Mouse (Mus musculus) midbrain, embryonic 11.5 days (tissue): ENCODE measurements around the gene Gpr37. TPM values are rescaled to one million over a fixed set of nuclear protein-coding genes. Genes with fewer than 3 reads are reported as not detected.

Source experiments
- ATAC-seq: fragments of 200-750 bp; cut with Nextera tagmentation; 2 replicates; pipeline ENCODE4 v1.8.0; 2017; ENCODE audit warnings: moderate TSS enrichment, moderate library complexity; ENCODE audit not compliant: low FRiP score
- DNase-seq: peaks from one replicate; pipeline ENCODE4 v3.0.0; 2015; ENCODE audit warnings: low spot score; ENCODE audit errors: missing footprints
- H3K27ac ChIP-seq: fragments of 300-500 bp; sonication (generic); 2 replicates; pipeline ENCODE4 v1.5.1; 2014; ENCODE audit warnings: low read depth, low read length
- H3K27me3 ChIP-seq: fragments of 300-500 bp; sonication (generic); 2 replicates; pipeline ENCODE4 v1.6.1; 2014; ENCODE audit warnings: mild to moderate bottlenecking, low read length, moderate library complexity, mixed read lengths; ENCODE audit not compliant: control insufficient read depth, insufficient read depth
- H3K36me3 ChIP-seq: fragments of 300-500 bp; sonication (generic); 2 replicates; pipeline ENCODE4 v1.6.1; 2014; ENCODE audit warnings: mild to moderate bottlenecking, low read length, moderate library complexity, mixed read lengths; ENCODE audit not compliant: control insufficient read depth, insufficient read depth
- H3K4me1 ChIP-seq: fragments of 300-500 bp; sonication (generic); 2 replicates; pipeline ENCODE4 v1.6.1; 2014; ENCODE audit warnings: low read length; ENCODE audit not compliant: control insufficient read depth, insufficient read depth
- H3K4me2 ChIP-seq: fragments of 300-500 bp; sonication (generic); 2 replicates; pipeline ENCODE4 v1.6.1; 2014; ENCODE audit warnings: mild to moderate bottlenecking, moderate library complexity
- H3K4me3 ChIP-seq: fragments of 300-500 bp; sonication (generic); 2 replicates; pipeline ENCODE4 v1.5.1; 2014; ENCODE audit warnings: low read depth, low read length
- H3K9ac ChIP-seq: fragments of 300-500 bp; sonication (generic); 2 replicates; pipeline ENCODE4 v1.6.1; 2014; ENCODE audit warnings: low read length
- H3K9me3 ChIP-seq: fragments of 300-500 bp; sonication (generic); 2 replicates; pipeline ENCODE4 v1.6.1; 2016; ENCODE audit warnings: low read length; ENCODE audit not compliant: control insufficient read depth
- WGBS: fragments of 180-500 bp; shearing (Covaris S2); extraction: QIAGEN DNeasy Blood & Tissue Kit; methylation state at CpG from one replicate; pipeline ENCODE4 v1.1.7; 2014; 5-methylcytosine and 5-hydroxymethylcytosine counted together
- polyA plus RNA-seq: library from polyadenylated mRNA; unstranded; fragments of >200 nt; fragmentation: Nextera tagmentation; extraction: Ambion mirVana; gene quantifications from 2 replicates; pipeline ENCODE4 v1.2.1, GENCODE M21; 2014

Gpr37 gene
- 0.52 and 0.82 TPM in 2 replicates for polyA plus RNA-seq

DNA sequence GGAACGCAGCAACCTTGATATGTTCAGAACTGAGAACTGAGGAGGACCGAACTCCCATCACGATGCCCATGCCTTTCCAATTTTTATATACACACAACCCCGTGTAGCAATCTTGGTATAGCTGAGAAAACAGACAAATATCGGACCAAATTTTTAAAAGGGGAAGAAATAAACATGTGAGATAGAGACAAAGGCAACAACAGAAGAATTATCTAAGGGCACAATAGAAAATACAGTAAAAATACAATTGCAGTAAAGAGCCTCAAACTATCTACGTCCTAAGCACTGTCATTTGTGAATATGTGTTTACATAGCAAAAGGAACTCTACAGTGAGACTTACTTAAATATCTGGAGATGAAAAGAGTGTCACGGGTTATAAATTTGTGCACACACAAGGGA lies at the start of gene Gpr37:
Gene Gpr37 (minus strand): TSS at position 101 of the 400 bp plus-strand sequence.
- peak within 1 kb of the TSS; percentile 36; the same call in 1 of the 2 replicates for H3K27ac ChIP-seq
- ATAC-seq = no peak

GRCm38 (mm10) chr6:25736533-25736932 lies 46.0 kb upstream of the Gpr37 start:
- no peaks in the 10 kb centered on the region for H3K27me3 ChIP-seq
- H3K36me3 ChIP-seq = no peaks in the 10 kb centered on the region
- H3K4me2 ChIP-seq = no peak overlapping the region
- H3K9ac ChIP-seq = no peak overlapping the region
- no peaks in the 10 kb centered on the region for H3K4me1 ChIP-seq
- no peak for ATAC-seq
- no peak overlapping the region for H3K4me3 ChIP-seq
- H3K9me3 ChIP-seq = no peaks in the 10 kb centered on the region
- DNase-seq = no peak
- no peak overlapping the region for H3K27ac ChIP-seq

More for the DNA sequence above, at the start of gene Gpr37:
- Histone ChIP-seq H3K27me3 (peaks cover 12% of the 10 kb centered on the region), H3K36me3 (no peaks in the 10 kb centered on the region), H3K4me2 (peak within 1 kb of the TSS; percentile 75), H3K9me3 (no peaks in the 10 kb centered on the region), H3K4me1 (peaks cover 7% of the 10 kb centered on the region), H3K9ac (peak within 1 kb of the TSS; percentile 70), H3K4me3 (peak within 1 kb of the TSS; percentile 53)
- no peak for DNase-seq
- WGBS = 39% methylated on average over 7 of the region's 7 CpGs

- no peak overlapping the region for H3K9ac ChIP-seq
- H3K4me3 ChIP-seq = no peak overlapping the region
- 84% methylated on average over 1 of the region's 1 CpGs for WGBS
- no peaks in the 10 kb centered on the region for H3K27me3 ChIP-seq
- H3K27ac ChIP-seq = no peak overlapping the region
- H3K36me3 ChIP-seq = no peaks in the 10 kb centered on the region
- H3K9me3 ChIP-seq = no peaks in the 10 kb centered on the region
- no peaks in the 10 kb centered on the region for H3K4me1 ChIP-seq
- H3K4me2 ChIP-seq = no peak overlapping the region
- ATAC-seq (no peak), DNase-seq (no peak)
Observed at GRCm38 (mm10) chr6:25726560-25726959, 36.0 kb upstream of the Gpr37 start.

GRCm38 (mm10) chr6:25710601-25711000 lies 20.1 kb upstream of the Gpr37 start:
- H3K9ac ChIP-seq = no peak overlapping the region
- no peaks in the 10 kb centered on the region for H3K36me3 ChIP-seq
- ATAC-seq (no peak), DNase-seq (no peak)
- H3K27ac ChIP-seq = no peak overlapping the region
- no peaks in the 10 kb centered on the region for H3K4me1 ChIP-seq
- H3K4me3 ChIP-seq = no peak overlapping the region
- no peak overlapping the region for H3K4me2 ChIP-seq
- no peaks in the 10 kb centered on the region for H3K9me3 ChIP-seq
- H3K27me3 ChIP-seq = no peaks in the 10 kb centered on the region
- WGBS = 44% methylated on average over 2 of the region's 2 CpGs

- H3K9me3 ChIP-seq = no peaks in the 10 kb centered on the region
- no peak overlapping the region for H3K27ac ChIP-seq
- peak; percentile 86 for DNase-seq
- no peak overlapping the region for H3K4me3 ChIP-seq
- H3K9ac ChIP-seq = no peak overlapping the region
- no peak overlapping the region for H3K4me2 ChIP-seq
- WGBS = 57% methylated on average over 6 of the region's 6 CpGs
- H3K4me1 ChIP-seq = no peaks in the 10 kb centered on the region
- ATAC-seq = peak; percentile 42; the same call in 1 of the 2 replicates
- H3K36me3 ChIP-seq = no peaks in the 10 kb centered on the region
- H3K27me3 ChIP-seq = no peaks in the 10 kb centered on the region
Observed at GRCm38 (mm10) chr6:25709250-25709895, 18.8 kb upstream of the Gpr37 start.

DNA sequence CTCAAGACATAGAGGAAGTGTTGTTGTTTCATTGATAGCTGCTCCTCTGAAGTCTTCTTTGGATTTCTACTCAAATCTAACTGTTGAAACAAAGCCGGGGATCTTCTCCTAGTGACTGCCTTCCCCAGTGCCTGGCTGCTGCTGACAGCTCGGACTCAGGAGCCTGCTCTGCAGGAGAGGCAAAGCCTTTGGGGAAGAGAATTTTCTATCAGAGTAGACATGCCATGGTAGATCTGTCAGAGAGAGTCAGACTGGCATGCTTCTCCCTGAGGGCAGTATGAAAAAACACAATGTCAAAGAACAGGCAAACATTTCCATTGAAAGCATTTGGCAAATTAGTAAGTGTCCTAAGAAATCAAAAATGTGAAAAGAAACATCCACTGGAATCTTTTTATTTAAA lies 9.4 kb upstream of the Gpr37 start:
- Histone ChIP-seq H3K4me1 (no peaks in the 10 kb centered on the region), H3K4me3 (no peak overlapping the region), H3K27me3 (no peaks in the 10 kb centered on the region), H3K9me3 (no peaks in the 10 kb centered on the region), H3K9ac (no peak overlapping the region), H3K36me3 (no peaks in the 10 kb centered on the region), H3K27ac (no peak overlapping the region), H3K4me2 (no peak overlapping the region)
- 50% methylated on average over 2 of the region's 2 CpGs for WGBS
- DNase-seq = no peak
- ATAC-seq = no peak

- peak; percentile 70 for ATAC-seq
- Histone ChIP-seq H3K27ac (no peak overlapping the region), H3K9me3 (no peaks in the 10 kb centered on the region), H3K4me2 (peak overlapping the region; percentile 75), H3K27me3 (peaks cover 12% of the 10 kb centered on the region), H3K4me1 (peaks cover 7% of the 10 kb centered on the region), H3K36me3 (no peaks in the 10 kb centered on the region), H3K9ac (peak overlapping the region; percentile 70), H3K4me3 (peak overlapping the region; percentile 53)
- WGBS = 2% methylated on average over 5 of the region's 5 CpGs
- no peak for DNase-seq
Observed at GRCm38 (mm10) chr6:25690284-25690605, 284 bp downstream of the Gpr37 start.

GRCm38 (mm10) chr6:25689520-25690283 lies 827 bp downstream of the Gpr37 start:
- H3K27me3 ChIP-seq = peaks cover 12% of the 10 kb centered on the region
- ATAC-seq = peak; percentile 91
- H3K4me2 ChIP-seq = peak overlapping the region; percentile 75
- no peaks in the 10 kb centered on the region for H3K9me3 ChIP-seq
- H3K27ac ChIP-seq = peak overlapping the region; percentile 36; the same call in 1 of the 2 replicates
- peaks cover 7% of the 10 kb centered on the region for H3K4me1 ChIP-seq
- no peaks in the 10 kb centered on the region for H3K36me3 ChIP-seq
- WGBS = under 1% methylated on average over 43 of the region's 43 CpGs
- H3K9ac ChIP-seq = peak overlapping the region; percentile 70
- DNase-seq = peak; percentile 97
- H3K4me3 ChIP-seq = peak overlapping the region; percentile 53

GRCm38 (mm10) chr6:25688927-25689519 lies 1.5 kb downstream of the Gpr37 start:
- DNase-seq (peak; percentile 94), ATAC-seq (peak; percentile 49)
- H3K9ac ChIP-seq = peak overlapping the region; percentile 62
- H3K27ac ChIP-seq = no peak overlapping the region
- H3K27me3 ChIP-seq = peaks cover 12% of the 10 kb centered on the region
- H3K4me1 ChIP-seq = peaks cover 7% of the 10 kb centered on the region
- WGBS = 2% methylated on average over 25 of the region's 25 CpGs
- peak overlapping the region; percentile 53 for H3K4me3 ChIP-seq
- H3K36me3 ChIP-seq = no peaks in the 10 kb centered on the region
- H3K4me2 ChIP-seq = peak overlapping the region; percentile 75
- H3K9me3 ChIP-seq = no peaks in the 10 kb centered on the region
